Mouse (Mus musculus) ES-E14 (cell line): ENCODE measurements around the gene Cwc25. TPM values are rescaled to one million over a fixed set of nuclear protein-coding genes. Genes with fewer than 3 reads are reported as not detected.

Experiments
- DNase-seq: peaks from one replicate; pipeline ENCODE4 v3.0.0-alpha.2; 2013; ENCODE audit warnings: low read depth, low spot score
- H3K27ac ChIP-seq: 2 replicates; pipeline ENCODE4 v1.5.1; 2012; ENCODE audit warnings: low read depth, mild to moderate bottlenecking, low read length, moderate library complexity, mixed read lengths; ENCODE audit not compliant: poor library complexity, insufficient read depth, severe bottlenecking
- H3K36me3 ChIP-seq: 2 replicates; pipeline ENCODE4 v1.6.1; 2012; ENCODE audit warnings: mild to moderate bottlenecking, low read length, moderate library complexity, mixed read lengths; ENCODE audit not compliant: control insufficient read depth, poor library complexity, insufficient read depth, severe bottlenecking
- H3K4me1 ChIP-seq, 2 experiments: fragments of 150-350 bp in 1 of 2; sonication (generic) in 1 of 2; 2 replicates each; pipeline ENCODE4 v1.6.1; 2012; ENCODE audit warnings: low read length in 2 of 2, mild to moderate bottlenecking in 1 of 2, mixed read lengths in 1 of 2; ENCODE audit not compliant: control insufficient read depth in 2 of 2, insufficient read depth in 2 of 2, poor library complexity in 1 of 2
- H3K4me3 ChIP-seq, 2 experiments: fragments of 150-350 bp in 1 of 2; sonication (generic) in 1 of 2; 2 replicates each; pipeline ENCODE4 v1.5.1; 2012; ENCODE audit warnings: low read length in 2 of 2, low read depth in 1 of 2, mild to moderate bottlenecking in 1 of 2, mixed read lengths in 1 of 2; ENCODE audit not compliant: insufficient read depth in 1 of 2, poor library complexity in 1 of 2, severe bottlenecking in 1 of 2
- H3K9ac ChIP-seq: 2 replicates; pipeline ENCODE4 v1.6.1; 2012; ENCODE audit warnings: low read depth, mild to moderate bottlenecking, low read length, mixed read lengths; ENCODE audit not compliant: poor library complexity, insufficient read depth, severe bottlenecking
- H3K9me3 ChIP-seq: fragments of 150-350 bp; sonication (generic); 2 replicates; pipeline ENCODE4 v1.6.1; 2012; ENCODE audit warnings: low read depth, mild to moderate bottlenecking, low read length; ENCODE audit not compliant: control insufficient read depth, insufficient read depth
- CHD2 ChIP-seq: IDR thresholded peaks from 2 replicates; pipeline ENCODE4 v1.6.1; 2014; ENCODE audit warnings: mild to moderate bottlenecking, low read depth, low read length, inconsistent platforms
- HCFC1 ChIP-seq: IDR thresholded peaks from 2 replicates; pipeline ENCODE4 v1.6.1; 2012; ENCODE audit warnings: low read length, inconsistent platforms, borderline replicate concordance; ENCODE audit not compliant: insufficient read depth
- MAFK ChIP-seq: IDR thresholded peaks from 2 replicates; pipeline ENCODE4 v1.6.1; 2014; ENCODE audit warnings: mild to moderate bottlenecking, low read depth, low read length, inconsistent platforms; ENCODE audit not compliant: insufficient read depth
- ZC3H11A ChIP-seq: IDR thresholded peaks from 2 replicates; pipeline ENCODE4 v1.6.1; 2012; ENCODE audit warnings: low read depth, mild to moderate bottlenecking, inconsistent platforms, low read length, borderline replicate concordance
- ZNF384 ChIP-seq: IDR thresholded peaks from 2 replicates; pipeline ENCODE4 v1.6.1; 2012; ENCODE audit warnings: low read depth, low read length, inconsistent platforms
- in situ Hi-C, 2 experiments: fragments of 600-800 bp; cut with MboI; formaldehyde crosslinking; loops; one replicate each; pipeline ENCODE4 v1.15.1; 2025; ENCODE audit warnings: low sequenced_read_pairs in 2 of 2, inconsistent platforms in 1 of 2; ENCODE audit not compliant: unreplicated experiment in 2 of 2
- total RNA-seq: library from RNA; depleted of rRNA; stranded (reverse); fragments of 300-350 nt; gene quantifications from 2 replicates; pipeline ENCODE4 v1.2.3, GENCODE M21; 2012

Cwc25 gene
- total RNA-seq, 1 experiment, result 18.5 TPM

- no peak for DNase-seq
- Histone ChIP-seq H3K4me3 (peak within 1 kb of the TSS; percentile 88 to 93), H3K4me1 (peaks cover 3 to 23% of the 10 kb centered on the region in 2 experiments; a peak in 3 of 4 replicates), H3K9me3 (no peaks in the 10 kb centered on the region), H3K36me3 (peaks cover 11% of the 10 kb centered on the region; the same call in 1 of the 2 replicates), H3K9ac (peak within 1 kb of the TSS; percentile 98), H3K27ac (peak within 1 kb of the TSS; percentile 96)
- no peak for TF ChIP-seq ZNF384
- TF ChIP-seq HCFC1, result no peak
- no peak for TF ChIP-seq ZC3H11A
- TF ChIP-seq CHD2, result no peak
- TF ChIP-seq MAFK, result no peak
- in situ Hi-C loops, result no loop called here
These were observed 66.2 kb downstream of the Cwc25 start, which contains the start of gene Pcgf2 for GRCm38 (mm10) chr11:97700003-97700745. Gene Pcgf2 (minus strand): TSS chr11:97700497.

DNA sequence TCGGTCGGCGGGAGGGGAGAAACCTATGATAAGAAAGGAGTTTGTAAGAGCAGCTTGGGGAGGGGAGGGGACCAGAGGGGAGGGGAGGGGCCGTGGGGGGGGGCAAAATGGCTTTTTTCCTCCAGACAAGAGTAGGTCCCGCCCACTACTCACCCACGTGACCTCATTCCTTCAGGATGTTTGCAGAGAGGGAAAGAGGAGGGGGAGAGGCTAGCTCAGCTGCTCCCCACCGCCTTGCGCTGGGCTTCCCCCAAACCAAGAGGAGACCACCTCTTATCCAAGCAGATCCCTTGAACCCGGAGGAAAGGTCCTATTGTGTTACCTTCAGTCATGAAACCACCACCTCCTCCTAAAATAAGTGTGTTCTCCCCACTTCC, 66.7 kb downstream of the Cwc25 start:
- TF ChIP-seq CHD2 (no peak), HCFC1 (no peak), ZNF384 (no peak), ZC3H11A (no peak), MAFK (no peak)
- in situ Hi-C loops, result loop anchor here in 1 of 2 experiments (10.0 kb wide), 1 partner anchor 65 kb away; no protein-coding TSS in a partner anchor
- H3K9ac ChIP-seq, result peak overlapping the region; percentile 84
- peak; percentile 96 for DNase-seq
- peak overlapping the region; percentile 88 to 93 for H3K4me3 ChIP-seq
- peaks cover 3 to 26% of the 10 kb centered on the region in 2 experiments; a peak in 3 of 4 replicates for H3K4me1 ChIP-seq
- H3K27ac ChIP-seq, result peak overlapping the region; percentile 96
- peaks cover 9% of the 10 kb centered on the region; the same call in 1 of the 2 replicates for H3K36me3 ChIP-seq
- no peaks in the 10 kb centered on the region for H3K9me3 ChIP-seq

- in situ Hi-C loops, result loop anchor here in 1 of 2 experiments (10.0 kb wide), 1 partner anchor 64 kb away; no protein-coding TSS in a partner anchor
- TF ChIP-seq CHD2, result no peak
These were observed 67.4 kb downstream of the Cwc25 start for GRCm38 (mm10) chr11:97698741-97699611.

GRCm38 (mm10) chr11:97697891-97698529, 68.3 kb downstream of the Cwc25 start:
- peak overlapping the region; percentile 61 for H3K27ac ChIP-seq
- in situ Hi-C loops, result loop anchor here in 1 of 2 experiments (10.0 kb wide), 1 partner anchor 63 kb away; no protein-coding TSS in a partner anchor
- no peaks in the 10 kb centered on the region for H3K9me3 ChIP-seq
- peaks cover 3 to 31% of the 10 kb centered on the region in 2 experiments; a peak in 3 of 4 replicates for H3K4me1 ChIP-seq
- peak overlapping the region; percentile 88 to 93 for H3K4me3 ChIP-seq
- peaks cover 8% of the 10 kb centered on the region for H3K36me3 ChIP-seq
- DNase-seq, result no peak
- no peak for TF ChIP-seq HCFC1
- TF ChIP-seq ZC3H11A, result no peak
- no peak for TF ChIP-seq ZNF384
- no peak for TF ChIP-seq CHD2
- TF ChIP-seq MAFK, result no peak
- H3K9ac ChIP-seq, result peak overlapping the region; percentile 98

More at GRCm38 (mm10) chr11:97698741-97699611, 67.4 kb downstream of the Cwc25 start:
- peak; percentile 86 for DNase-seq
- Histone ChIP-seq H3K27ac (peak overlapping the region; percentile 96), H3K9me3 (no peaks in the 10 kb centered on the region), H3K4me1 (peaks cover 3 to 31% of the 10 kb centered on the region in 2 experiments; a peak in 3 of 4 replicates), H3K4me3 (peak overlapping the region; percentile 88 to 93), H3K36me3 (peaks cover 5% of the 10 kb centered on the region; the same call in 1 of the 2 replicates), H3K9ac (peak overlapping the region; percentile 98)
